Mouse (Mus musculus) hindbrain, embryonic 15.5 days (tissue): ENCODE measurements around the gene Gpr146. TPM values are rescaled to one million over a fixed set of nuclear protein-coding genes. Genes with fewer than 3 reads are reported as not detected.

Experiments
- ATAC-seq: fragments of 200-750 bp; cut with Nextera tagmentation; 2 replicates; pipeline ENCODE4 v1.8.0; 2017; ENCODE audit warnings: low read depth, moderate number of reproducible peaks, moderate TSS enrichment; ENCODE audit not compliant: low FRiP score
- H3K27ac ChIP-seq: fragments of 300-500 bp; sonication (generic); replicated peaks from 2 replicates; pipeline ENCODE4 v1.5.1; 2015; ENCODE audit warnings: mild to moderate bottlenecking, inconsistent platforms
- H3K27me3 ChIP-seq: fragments of 300-500 bp; sonication (generic); 2 replicates; pipeline ENCODE4 v1.6.1; 2015; ENCODE audit warnings: control low read depth, inconsistent platforms
- H3K36me3 ChIP-seq: fragments of 300-500 bp; sonication (generic); 2 replicates; pipeline ENCODE4 v1.6.1; 2015; ENCODE audit warnings: control low read depth, inconsistent platforms
- H3K4me1 ChIP-seq: fragments of 300-500 bp; sonication (generic); replicated peaks from 2 replicates; pipeline ENCODE4 v1.6.1; 2015; ENCODE audit warnings: control low read depth, inconsistent platforms
- H3K4me2 ChIP-seq: fragments of 300-500 bp; sonication (generic); 2 replicates; pipeline ENCODE4 v1.6.1; 2015; ENCODE audit warnings: moderate library complexity, mild to moderate bottlenecking, inconsistent platforms
- H3K4me3 ChIP-seq: fragments of 300-500 bp; sonication (generic); 2 replicates; pipeline ENCODE4 v1.5.1; 2015; ENCODE audit warnings: mild to moderate bottlenecking, inconsistent platforms
- H3K9ac ChIP-seq: fragments of 300-500 bp; sonication (generic); 2 replicates; pipeline ENCODE4 v1.6.1; 2015; ENCODE audit warnings: inconsistent platforms
- H3K9me3 ChIP-seq: fragments of 300-500 bp; sonication (generic); 2 replicates; pipeline ENCODE4 v1.6.1; 2016; ENCODE audit warnings: control low read depth, inconsistent platforms
- WGBS: fragments of 180-500 bp; shearing (Covaris S2); methylation state at CpG from one replicate; pipeline ENCODE4 v1.1.7; 2015; 5-methylcytosine and 5-hydroxymethylcytosine counted together
- polyA plus RNA-seq: library from polyadenylated mRNA; unstranded; fragments of >200 nt; fragmentation: Nextera tagmentation; extraction: Ambion mirVana; gene quantifications from 2 replicates; pipeline ENCODE4 v1.2.1, GENCODE M21; 2015

Gene Gpr146
- polyA plus RNA-seq, 1 experiment from 2014 or later, result 2.9 TPM

DNA sequence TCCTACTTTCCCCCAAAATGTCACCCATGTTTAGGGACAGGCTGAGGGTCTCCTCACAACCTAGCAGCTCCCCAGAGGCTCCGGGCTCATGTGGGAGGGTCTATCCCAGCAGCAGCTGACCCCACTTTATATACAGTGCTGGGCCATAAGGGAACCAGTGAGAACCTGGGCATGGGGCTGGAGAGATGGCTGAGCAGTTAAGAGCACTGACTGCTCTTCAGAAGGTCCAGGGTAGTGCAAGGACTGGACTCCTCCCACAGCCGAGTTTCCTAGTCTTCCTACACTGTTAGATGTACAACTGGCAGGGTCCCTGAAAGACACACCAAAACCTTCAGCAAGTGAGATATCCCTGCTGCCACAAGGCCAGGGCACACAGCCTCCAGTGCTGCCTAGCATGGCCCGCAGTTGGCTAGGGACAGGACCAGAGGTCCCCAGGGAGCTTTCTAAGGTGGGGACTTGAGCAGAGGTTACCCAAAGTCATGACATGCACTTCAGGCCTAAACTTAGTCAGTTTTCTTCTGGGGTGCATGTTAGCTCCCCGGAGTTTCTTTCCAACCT is 19.9 kb downstream of the Gpr146 start:
- no peak overlapping the region for H3K9ac ChIP-seq
- H3K36me3 ChIP-seq, result no peaks in the 10 kb centered on the region
- H3K27ac ChIP-seq, result no peak overlapping the region
- no peak for ATAC-seq
- H3K4me2 ChIP-seq, result no peak overlapping the region
- 94% methylated on average over 4 of the region's 4 CpGs for WGBS
- H3K4me3 ChIP-seq, result no peak overlapping the region
- H3K9me3 ChIP-seq, result no peaks in the 10 kb centered on the region
- 0 out of 2 replicates have a peak, but pooled peaks cover 3% of the 10 kb centered on the region for H3K4me1 ChIP-seq
- no peaks in the 10 kb centered on the region for H3K27me3 ChIP-seq

DNA sequence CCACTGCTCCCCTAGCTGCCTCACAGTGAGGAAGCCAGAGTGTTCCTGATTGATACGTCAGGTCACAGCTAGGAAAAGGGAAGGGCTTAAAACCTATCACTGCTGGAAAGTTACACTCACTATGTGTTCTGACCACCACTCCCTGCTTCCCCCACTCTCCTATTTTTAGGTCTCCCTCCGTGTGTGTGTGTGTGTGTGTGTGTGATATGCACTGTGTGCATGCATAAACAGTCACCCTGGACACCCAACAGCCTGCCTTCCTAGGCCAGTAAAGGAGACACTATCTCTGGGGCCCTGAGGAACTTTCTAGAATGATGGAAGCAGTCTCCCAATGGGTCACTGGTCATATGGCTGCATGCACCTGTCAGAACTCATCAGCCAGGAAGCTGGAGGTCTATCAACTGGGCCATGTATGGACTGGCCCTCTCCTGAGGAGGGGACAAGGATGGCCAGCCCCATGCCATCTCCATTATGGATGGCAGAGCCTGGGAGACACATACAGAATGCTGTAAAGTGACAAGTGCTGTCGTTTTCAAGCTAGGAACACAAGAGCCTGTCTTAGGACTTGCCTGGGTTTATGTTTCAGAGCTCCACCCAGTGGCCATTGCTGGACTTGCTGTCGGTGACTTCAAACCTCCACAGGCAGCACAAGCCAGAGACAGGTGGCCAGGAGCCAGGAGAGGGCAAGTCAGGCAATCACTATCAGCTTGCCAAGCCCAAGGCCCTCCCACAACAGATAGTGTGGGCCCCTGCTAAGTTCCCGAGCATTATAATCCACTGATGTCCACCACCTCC is 20.7 kb downstream of the Gpr146 start:
- no peaks in the 10 kb centered on the region for H3K9me3 ChIP-seq
- H3K27me3 ChIP-seq, result no peaks in the 10 kb centered on the region
- H3K4me2 ChIP-seq, result no peak overlapping the region
- H3K36me3 ChIP-seq, result no peaks in the 10 kb centered on the region
- no peak overlapping the region for H3K4me3 ChIP-seq
- no peak overlapping the region for H3K27ac ChIP-seq
- ATAC-seq, result peak; percentile 74
- H3K4me1 ChIP-seq, result 0 out of 2 replicates have a peak, but pooled peaks cover 3% of the 10 kb centered on the region
- H3K9ac ChIP-seq, result no peak overlapping the region
- 41% methylated on average over 5 of the region's 5 CpGs for WGBS

DNA sequence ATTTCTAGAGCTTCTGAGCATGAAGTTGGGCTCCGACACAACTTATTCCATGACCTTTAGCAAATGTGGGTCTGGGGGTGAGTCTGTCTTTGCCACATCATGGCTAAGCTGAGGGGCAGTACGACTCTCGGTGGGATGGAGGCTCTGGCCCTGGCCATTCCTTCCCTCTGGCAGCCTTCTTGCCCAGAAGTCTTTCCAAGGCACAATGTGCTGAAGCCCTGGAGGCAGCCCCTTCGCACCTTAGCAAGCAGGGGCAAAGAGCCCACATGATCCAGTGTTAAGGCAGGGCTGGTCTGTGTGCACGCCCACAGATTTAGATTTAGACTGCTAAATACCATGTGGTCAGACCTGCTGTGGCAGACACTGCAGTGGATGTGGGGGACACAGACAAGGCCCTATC is 21.3 kb downstream of the Gpr146 start:
- WGBS, result 85% methylated on average over 5 of the region's 5 CpGs
- Histone ChIP-seq H3K4me2 (no peak overlapping the region), H3K27ac (no peak overlapping the region), H3K4me1 (0 out of 2 replicates have a peak, but pooled peaks cover 3% of the 10 kb centered on the region), H3K36me3 (no peaks in the 10 kb centered on the region), H3K9me3 (no peaks in the 10 kb centered on the region), H3K9ac (no peak overlapping the region), H3K27me3 (no peaks in the 10 kb centered on the region), H3K4me3 (no peak overlapping the region)
- no peak for ATAC-seq

DNA sequence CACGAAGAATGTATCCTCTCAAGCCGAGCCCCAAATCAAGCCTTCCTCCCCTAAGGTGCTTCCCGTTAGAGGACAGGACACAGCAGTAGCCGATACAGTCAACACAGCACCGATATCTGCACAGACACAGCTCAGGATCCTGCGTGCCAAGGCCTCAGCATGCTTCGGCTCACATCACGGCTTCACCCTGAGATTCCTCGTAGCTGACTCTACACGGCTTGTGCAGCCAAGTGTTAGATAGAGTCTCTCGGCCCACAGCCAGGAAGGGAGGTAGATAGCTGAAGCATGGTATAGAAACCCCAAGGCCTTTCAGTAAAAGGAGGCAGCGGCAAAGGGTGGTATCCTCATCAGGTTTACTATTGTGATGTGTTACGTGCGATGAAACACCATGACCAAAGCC is 22.5 kb downstream of the Gpr146 start:
- Histone ChIP-seq H3K36me3 (no peaks in the 10 kb centered on the region), H3K27me3 (no peaks in the 10 kb centered on the region), H3K9ac (no peak overlapping the region), H3K9me3 (no peaks in the 10 kb centered on the region), H3K4me1 (0 out of 2 replicates have a peak, but pooled peaks cover 3% of the 10 kb centered on the region), H3K4me3 (no peak overlapping the region), H3K4me2 (no peak overlapping the region), H3K27ac (no peak overlapping the region)
- ATAC-seq, result no peak
- WGBS, result 86% methylated on average over 14 of the region's 14 CpGs

DNA sequence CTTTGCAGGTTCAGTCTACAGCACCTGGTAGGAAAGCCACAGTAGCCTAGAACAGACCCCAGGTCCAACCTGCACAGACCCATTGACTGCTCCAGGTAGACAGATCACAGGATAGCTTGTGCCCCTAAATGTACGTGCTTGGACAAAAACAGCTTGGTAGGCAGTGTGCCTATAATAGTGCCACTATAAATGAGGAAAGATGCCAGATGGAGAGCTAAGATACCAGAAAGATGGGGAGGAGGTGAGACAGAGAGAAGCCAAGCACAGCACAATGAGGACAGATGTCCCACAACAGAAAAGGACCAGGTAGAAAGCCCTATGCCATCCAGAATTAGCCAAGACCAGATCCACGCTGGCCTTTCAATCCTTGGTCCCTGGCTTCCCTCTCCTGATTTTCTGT is 24.6 kb downstream of the Gpr146 start:
- Histone ChIP-seq H3K36me3 (no peaks in the 10 kb centered on the region), H3K9me3 (no peaks in the 10 kb centered on the region), H3K4me3 (no peak overlapping the region), H3K27me3 (no peaks in the 10 kb centered on the region), H3K4me1 (peaks cover 3% of the 10 kb centered on the region; the same call in 1 of the 2 replicates), H3K27ac (no peak overlapping the region), H3K9ac (no peak overlapping the region), H3K4me2 (no peak overlapping the region)
- 95% methylated on average over 2 of the region's 2 CpGs for WGBS
- no peak for ATAC-seq

DNA sequence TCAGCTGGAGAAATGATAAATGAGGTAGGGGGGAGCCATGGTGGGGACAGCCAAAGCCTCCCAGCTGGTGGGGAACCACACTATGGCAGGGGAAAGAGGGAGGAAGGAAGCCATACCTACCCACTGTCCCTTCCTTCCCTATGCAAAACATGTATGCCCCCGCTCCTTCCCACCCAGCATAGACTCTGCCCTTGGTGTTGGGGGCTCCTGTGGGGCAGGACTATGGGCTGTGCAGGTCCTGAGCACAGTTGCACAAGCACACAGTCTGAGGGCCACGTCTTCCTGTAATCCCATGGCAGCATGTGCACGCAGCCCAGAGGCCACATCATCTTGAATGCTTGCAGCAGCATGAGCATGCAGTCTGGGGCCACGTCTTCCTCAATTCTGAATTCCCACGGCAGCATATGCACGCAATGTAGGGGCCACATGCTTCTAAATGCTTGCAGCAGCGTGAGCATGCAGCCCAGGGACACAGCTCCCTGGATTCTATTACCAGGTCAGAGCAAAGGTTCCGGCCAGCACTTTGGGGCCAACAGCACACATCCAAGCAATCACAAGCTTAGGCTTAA is 26.3 kb downstream of the Gpr146 start:
- Histone ChIP-seq H3K36me3 (no peaks in the 10 kb centered on the region), H3K9me3 (no peaks in the 10 kb centered on the region), H3K4me2 (no peak overlapping the region), H3K4me3 (no peak overlapping the region), H3K27me3 (no peaks in the 10 kb centered on the region), H3K9ac (no peak overlapping the region), H3K4me1 (peaks cover 7% of the 10 kb centered on the region), H3K27ac (no peak overlapping the region)
- no peak for ATAC-seq
- WGBS, result 89% methylated on average over 8 of the region's 8 CpGs

DNA sequence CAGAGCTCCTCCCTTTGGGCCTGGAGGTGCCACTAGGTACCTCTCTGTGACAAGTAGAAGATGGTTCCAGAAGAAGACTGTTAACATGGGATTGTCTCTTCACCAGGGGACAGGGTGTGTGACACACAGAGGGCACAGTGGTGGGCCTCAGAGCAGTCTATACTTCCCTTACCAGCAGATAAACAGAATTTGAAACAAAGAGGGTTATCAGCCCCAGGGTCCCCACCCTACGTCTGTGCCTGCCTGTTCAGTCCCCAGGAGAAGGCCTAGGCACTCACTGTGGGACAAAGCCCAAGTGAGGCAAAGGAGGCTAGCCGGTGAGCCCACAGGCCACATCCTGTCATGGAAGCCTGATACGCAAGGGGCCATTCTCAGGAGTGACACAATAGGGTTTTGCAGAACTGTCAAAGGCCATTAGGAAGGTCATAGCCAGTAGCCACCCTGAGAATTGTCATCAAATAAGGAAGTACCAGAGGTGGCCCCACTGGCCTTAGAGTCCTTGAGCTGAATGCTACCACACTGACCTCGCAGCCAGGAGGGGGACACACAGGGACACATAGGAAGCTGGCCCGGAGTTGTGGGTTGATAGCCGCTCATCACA is 27.4 kb downstream of the Gpr146 start, which contains the start of gene C130050O18Rik:
Gene C130050O18Rik (plus strand): TSS at position 480 of the 601 bp plus-strand sequence.
- no peaks in the 10 kb centered on the region for H3K9me3 ChIP-seq
- no peak within 1 kb of the TSS for H3K9ac ChIP-seq
- H3K4me3 ChIP-seq, result no peak within 1 kb of the TSS
- H3K27ac ChIP-seq, result no peak within 1 kb of the TSS
- 85% methylated on average over 6 of the region's 6 CpGs for WGBS
- H3K36me3 ChIP-seq, result no peaks in the 10 kb centered on the region
- no peaks in the 10 kb centered on the region for H3K27me3 ChIP-seq
- H3K4me1 ChIP-seq, result peaks cover 7% of the 10 kb centered on the region
- H3K4me2 ChIP-seq, result no peak within 1 kb of the TSS
- ATAC-seq, result no peak

DNA sequence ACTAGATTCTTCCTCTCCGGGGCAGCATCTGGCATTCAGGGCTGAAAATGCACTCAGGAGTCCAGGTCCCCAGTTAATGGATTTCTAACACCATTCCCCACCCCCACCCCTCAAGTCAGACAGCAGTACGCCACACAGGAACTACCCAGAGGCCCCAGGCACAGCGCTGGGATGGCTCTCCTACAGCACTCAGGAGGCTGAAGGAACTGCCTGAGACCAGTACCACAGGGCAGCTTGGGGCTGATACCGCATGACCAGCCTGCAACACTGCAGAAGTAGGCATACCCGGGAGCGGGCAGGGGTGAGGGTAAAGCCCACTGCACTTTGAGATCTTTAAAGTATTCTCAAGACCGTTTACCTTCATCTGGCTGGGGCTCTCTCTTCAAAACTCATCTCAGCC is 28.0 kb downstream of the Gpr146 start:
- no peaks in the 10 kb centered on the region for H3K36me3 ChIP-seq
- no peak overlapping the region for H3K4me3 ChIP-seq
- peaks cover 7% of the 10 kb centered on the region for H3K4me1 ChIP-seq
- H3K9me3 ChIP-seq, result no peaks in the 10 kb centered on the region
- H3K27me3 ChIP-seq, result no peaks in the 10 kb centered on the region
- no peak overlapping the region for H3K27ac ChIP-seq
- ATAC-seq, result no peak
- H3K4me2 ChIP-seq, result no peak overlapping the region
- no peak overlapping the region for H3K9ac ChIP-seq
- WGBS, result 79% methylated on average over 7 of the region's 7 CpGs

DNA sequence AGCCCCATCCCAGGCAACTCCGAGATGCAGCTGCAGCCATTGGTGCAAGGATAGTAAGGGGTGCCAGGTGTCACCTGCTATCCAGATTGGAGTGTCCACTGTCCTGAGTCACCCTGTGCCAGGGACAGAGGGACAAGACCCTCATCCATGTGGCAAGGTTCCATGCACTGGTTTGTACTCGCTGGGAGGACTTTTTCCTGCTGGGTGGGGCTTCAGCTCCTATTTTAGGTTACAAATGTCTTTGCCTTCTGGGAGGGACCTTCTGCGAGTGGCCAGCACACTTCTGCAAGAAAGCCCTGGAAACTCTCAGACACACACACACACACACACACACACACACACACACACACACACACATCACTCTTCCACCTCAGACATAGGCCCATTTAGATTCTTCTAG is 28.5 kb downstream of the Gpr146 start:
- 79% methylated on average over 3 of the region's 3 CpGs for WGBS
- Histone ChIP-seq H3K4me1 (peaks cover 7% of the 10 kb centered on the region), H3K4me3 (no peak overlapping the region), H3K9me3 (no peaks in the 10 kb centered on the region), H3K27me3 (no peaks in the 10 kb centered on the region), H3K9ac (no peak overlapping the region), H3K4me2 (no peak overlapping the region), H3K36me3 (no peaks in the 10 kb centered on the region), H3K27ac (no peak overlapping the region)
- no peak for ATAC-seq

DNA sequence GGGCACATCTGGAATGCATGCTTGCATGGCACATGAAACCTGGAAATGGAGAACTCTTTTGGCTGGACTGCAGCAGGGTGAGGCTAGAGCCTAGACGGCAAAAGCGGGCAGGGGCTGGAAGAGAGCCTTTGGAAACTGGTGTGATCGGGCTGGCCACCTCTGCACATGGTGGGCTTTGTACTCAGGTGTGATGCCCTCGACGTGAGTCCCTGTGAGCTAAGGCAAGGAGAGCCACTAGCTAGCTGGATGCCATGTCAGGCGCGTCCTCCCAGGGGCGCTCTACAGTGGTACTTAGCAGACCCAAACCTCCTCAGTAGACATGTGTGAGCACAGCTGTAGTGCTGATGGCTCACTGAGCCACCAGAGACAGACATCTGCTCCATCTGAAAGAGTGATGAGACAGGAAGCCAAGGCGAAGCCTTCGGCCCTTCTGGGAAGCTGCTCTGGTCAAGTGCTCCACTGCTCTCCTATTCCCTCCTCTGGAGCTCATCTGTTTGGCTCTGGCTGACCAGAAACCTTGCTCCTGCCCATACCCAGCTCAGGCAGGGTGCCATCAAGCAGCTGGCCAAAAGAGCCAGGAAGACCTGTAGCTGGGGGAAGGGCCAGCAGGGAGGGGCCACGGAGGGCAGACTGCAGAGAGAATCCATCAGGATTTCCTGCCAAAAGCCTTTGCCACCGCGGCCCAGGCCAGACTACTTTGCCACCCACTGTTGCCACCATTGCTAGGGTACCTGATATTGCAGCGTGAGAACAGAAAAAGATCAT is 29.8 kb downstream of the Gpr146 start:
- WGBS, result 83% methylated on average over 14 of the region's 14 CpGs
- Histone ChIP-seq H3K27ac (no peak overlapping the region), H3K4me3 (no peak overlapping the region), H3K4me2 (no peak overlapping the region), H3K9me3 (no peaks in the 10 kb centered on the region), H3K36me3 (no peaks in the 10 kb centered on the region), H3K9ac (no peak overlapping the region), H3K4me1 (peaks cover 7% of the 10 kb centered on the region), H3K27me3 (no peaks in the 10 kb centered on the region)
- ATAC-seq, result no peak

DNA sequence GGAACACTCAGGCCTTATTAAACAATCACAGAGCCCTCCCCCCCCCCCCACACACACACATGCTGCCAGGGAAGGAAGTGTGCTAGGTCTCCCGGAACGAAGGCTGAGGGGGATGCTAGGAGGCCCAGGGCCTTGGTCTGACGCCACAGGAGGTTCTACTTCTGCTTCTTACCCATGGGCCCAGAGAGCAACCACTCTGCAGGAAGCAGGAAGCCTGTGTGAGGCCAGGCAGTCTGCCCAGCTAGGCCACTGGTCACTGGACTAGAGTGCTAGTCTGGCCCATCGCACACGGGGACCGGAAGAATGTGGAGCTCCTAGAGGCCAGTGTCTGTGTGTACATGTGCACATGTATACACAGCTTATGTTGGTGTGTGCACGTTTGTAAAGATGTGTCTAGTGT is 31.0 kb downstream of the Gpr146 start:
- Histone ChIP-seq H3K36me3 (no peaks in the 10 kb centered on the region), H3K27ac (no peak overlapping the region), H3K4me3 (no peak overlapping the region), H3K27me3 (no peaks in the 10 kb centered on the region), H3K4me2 (no peak overlapping the region), H3K4me1 (peaks cover 7% of the 10 kb centered on the region), H3K9ac (no peak overlapping the region), H3K9me3 (no peaks in the 10 kb centered on the region)
- no peak for ATAC-seq
- 86% methylated on average over 7 of the region's 7 CpGs for WGBS
